Mouse (Mus musculus): ENCODE measurements around the gene Zranb1.
A peak's percentile ranks its signal among the peaks of the same experiment; 100 is the strongest.

Gene Zranb1

GRCm38 (mm10) chr7:132930850-132931559 lies at the start of gene Zranb1:
Gene Zranb1 (plus strand): TSS chr7:132931142.
- DNase-seq (ENCODE audit: low spot score in 2 of 2) = peak; percentile 97 to 98

GRCm38 (mm10) chr7:132882343-132882742 lies 48.6 kb upstream of the Zranb1 start:
- no peak for DNase-seq (ENCODE audit: low spot score in 2 of 2)

GRCm38 (mm10) chr7:132884031-132884430 lies 46.9 kb upstream of the Zranb1 start:
- no peak for DNase-seq (ENCODE audit: low spot score in 2 of 2)

GRCm38 (mm10) chr7:132887019-132887804 lies 43.7 kb upstream of the Zranb1 start:
- no peak for DNase-seq (ENCODE audit: low spot score in 2 of 2)

- DNase-seq (ENCODE audit: low spot score in 2 of 2) = no peak
Observed at GRCm38 (mm10) chr7:132888052-132888451, 42.9 kb upstream of the Zranb1 start.

- peak in 1 of 2 experiments; percentile 29 for DNase-seq (ENCODE audit: low spot score in 2 of 2)
Observed at GRCm38 (mm10) chr7:132888518-132889249, 42.3 kb upstream of the Zranb1 start.

- peak in 1 of 2 experiments; percentile 49 for DNase-seq (ENCODE audit: low spot score in 2 of 2)
Observed at GRCm38 (mm10) chr7:132889691-132890090, 41.3 kb upstream of the Zranb1 start.

- peak in 1 of 2 experiments; percentile 53 for DNase-seq (ENCODE audit: low spot score in 2 of 2)
Observed at GRCm38 (mm10) chr7:132890201-132890600, 40.7 kb upstream of the Zranb1 start.

- no peak for DNase-seq (ENCODE audit: low spot score in 2 of 2)
Observed at GRCm38 (mm10) chr7:132891561-132892310, 39.2 kb upstream of the Zranb1 start.

- no peak for DNase-seq (ENCODE audit: low spot score in 2 of 2)
Observed at GRCm38 (mm10) chr7:132892311-132892661, 38.7 kb upstream of the Zranb1 start.

- no peak for DNase-seq (ENCODE audit: low spot score in 2 of 2)
Observed at GRCm38 (mm10) chr7:132892806-132893205, 38.1 kb upstream of the Zranb1 start.

GRCm38 (mm10) chr7:132893336-132893735 lies 37.6 kb upstream of the Zranb1 start:
- DNase-seq (ENCODE audit: low spot score in 2 of 2) = no peak

- no peak for DNase-seq (ENCODE audit: low spot score in 2 of 2)
Observed at GRCm38 (mm10) chr7:132894841-132895555, 35.9 kb upstream of the Zranb1 start.

- DNase-seq (ENCODE audit: low spot score in 2 of 2) = no peak
Observed at GRCm38 (mm10) chr7:132896206-132896815, 34.6 kb upstream of the Zranb1 start.

- DNase-seq (ENCODE audit: low spot score in 2 of 2) = no peak
Observed at GRCm38 (mm10) chr7:132897258-132897657, 33.7 kb upstream of the Zranb1 start.

- DNase-seq (ENCODE audit: low spot score in 2 of 2) = no peak
Observed at GRCm38 (mm10) chr7:132898234-132898633, 32.7 kb upstream of the Zranb1 start.

GRCm38 (mm10) chr7:132900826-132901531 lies 30.0 kb upstream of the Zranb1 start:
- DNase-seq (ENCODE audit: low spot score in 2 of 2) = no peak

- DNase-seq (ENCODE audit: low spot score in 2 of 2) = no peak
Observed at GRCm38 (mm10) chr7:132903796-132904195, 27.1 kb upstream of the Zranb1 start.

GRCm38 (mm10) chr7:132921971-132922370 lies 9.0 kb upstream of the Zranb1 start:
- DNase-seq (ENCODE audit: low spot score in 2 of 2) = no peak

- no peak for DNase-seq (ENCODE audit: low spot score in 2 of 2)
Observed at GRCm38 (mm10) chr7:132925227-132925626, 5.7 kb upstream of the Zranb1 start.
